ENCODE assay signal across 17 mouse cellular contexts in genomic region chr6:38808317-38808716, GRCm38 (mm10).
"Had no signal": no experiment of that assay in that cellular context is flagged by ENCODE, and none has a peak within 500 bp of the region (broad histone marks: within the 10 kb centered on the region; RNA-seq: fewer than 3 reads in every experiment).

No protein-coding gene starts in this region.

- H3K9ac ChIP-seq: limb, embryonic 13.5 days; liver, embryonic 14.5 days; liver, postnatal 0 days; lung, embryonic 14.5 days; midbrain, embryonic 12.5 days; midbrain, embryonic 15.5 days had no signal

- DNase-seq: kidney, adult 18-20 months; kidney, adult 9 months; kidney, postnatal 14 days; layer of hippocampus, adult 9-11 months; liver, postnatal 0 days; lung, embryonic 14.5 days; lung, postnatal 10 days; lung, postnatal 4 days; thymus, adult 18-20 months; thymus, postnatal 36 days had no signal

- H3K9me3 ChIP-seq: limb, embryonic 10.5 days; limb, embryonic 13.5 days; midbrain, embryonic 12.5 days; midbrain, embryonic 15.5 days had no signal

- ATAC-seq: liver, postnatal 0 days; midbrain, embryonic 15.5 days had no signal

- H3K36me3 ChIP-seq: midbrain, embryonic 15.5 days had no signal

- H3K4me3 ChIP-seq: layer of hippocampus, adult 2 months; limb, embryonic 10.5 days; limb, embryonic 13.5 days; midbrain, embryonic 12.5 days; midbrain, embryonic 15.5 days had no signal

- H3K4me2 ChIP-seq: limb, embryonic 13.5 days; liver, embryonic 11.5 days; lung, embryonic 14.5 days; midbrain, embryonic 12.5 days; midbrain, embryonic 15.5 days had no signal

- H3K27me3 ChIP-seq: limb, embryonic 13.5 days; midbrain, embryonic 12.5 days; midbrain, embryonic 15.5 days had no signal

- H3K4me1 ChIP-seq: limb, embryonic 10.5 days had no signal

- H3K27ac ChIP-seq: layer of hippocampus, adult 2 months; limb, embryonic 10.5 days; limb, embryonic 13.5 days; liver, embryonic 14.5 days; midbrain, embryonic 12.5 days; midbrain, embryonic 15.5 days had no signal
